Mouse (Mus musculus) lung, embryonic 16.5 days (tissue): ENCODE measurements around the gene Tulp4. TPM values are rescaled to one million over a fixed set of nuclear protein-coding genes. Genes with fewer than 3 reads are reported as not detected.
"Not testable (repeated sequence)": the region's sequence is repeated elsewhere in the genome, so short reads cannot be mapped to it uniquely, and the experiment has no call there.

Experiments used
- ATAC-seq: fragments of 200-750 bp; cut with Nextera tagmentation; 2 replicates; pipeline ENCODE4 v1.8.0; 2017; ENCODE audit warnings: low read depth, mild to moderate bottlenecking, moderate library complexity
- H3K27ac ChIP-seq: fragments of 300-500 bp; sonication (generic); 2 replicates; pipeline ENCODE4 v1.5.1; 2014; ENCODE audit warnings: mild to moderate bottlenecking, control low read depth, low read length
- H3K27me3 ChIP-seq: fragments of 300-500 bp; sonication (generic); 2 replicates; pipeline ENCODE4 v1.6.1; 2014; ENCODE audit warnings: low read depth, low read length, mixed read lengths; ENCODE audit not compliant: control insufficient read depth, insufficient read depth
- H3K36me3 ChIP-seq: fragments of 300-500 bp; sonication (generic); 2 replicates; pipeline ENCODE4 v1.6.1; 2014; ENCODE audit warnings: low read length; ENCODE audit not compliant: control insufficient read depth, insufficient read depth
- H3K4me1 ChIP-seq: fragments of 300-500 bp; sonication (generic); replicated peaks from 2 replicates; pipeline ENCODE4 v1.6.1; 2014; ENCODE audit warnings: low read length, mixed read lengths; ENCODE audit not compliant: control insufficient read depth, insufficient read depth
- H3K4me2 ChIP-seq: fragments of 300-500 bp; sonication (generic); 2 replicates; pipeline ENCODE4 v1.6.1; 2014; ENCODE audit warnings: low read depth, low read length, control low read depth
- H3K4me3 ChIP-seq: fragments of 300-500 bp; sonication (generic); 2 replicates; pipeline ENCODE4 v1.5.1; 2014; ENCODE audit warnings: mild to moderate bottlenecking, low read length, control low read depth
- H3K9ac ChIP-seq: fragments of 300-500 bp; sonication (generic); 2 replicates; pipeline ENCODE4 v1.6.1; 2014; ENCODE audit warnings: low read length, control low read depth
- H3K9me3 ChIP-seq: fragments of 300-500 bp; sonication (generic); 2 replicates; pipeline ENCODE4 v1.6.1; 2016; ENCODE audit warnings: low read length; ENCODE audit not compliant: control insufficient read depth
- WGBS: fragments of 180-500 bp; shearing (Covaris S2); extraction: QIAGEN DNeasy Blood & Tissue Kit; methylation state at CpG from one replicate; pipeline ENCODE4 v1.1.7; 2014; 5-methylcytosine and 5-hydroxymethylcytosine counted together
- microRNA-seq: library from miRNA; unstranded; fragments of <30 nt; microRNA quantifications from one replicate; pipeline ENCODE4, GENCODE M21; 2016
- polyA plus RNA-seq: library from polyadenylated mRNA; unstranded; fragments of >200 nt; fragmentation: Nextera tagmentation; extraction: Ambion mirVana; gene quantifications from 2 replicates; pipeline ENCODE4 v1.2.1, GENCODE M21; 2015

Gene Tulp4
- polyA plus RNA-seq, 1 experiment from 2014 or later = 56.0 TPM

DNA sequence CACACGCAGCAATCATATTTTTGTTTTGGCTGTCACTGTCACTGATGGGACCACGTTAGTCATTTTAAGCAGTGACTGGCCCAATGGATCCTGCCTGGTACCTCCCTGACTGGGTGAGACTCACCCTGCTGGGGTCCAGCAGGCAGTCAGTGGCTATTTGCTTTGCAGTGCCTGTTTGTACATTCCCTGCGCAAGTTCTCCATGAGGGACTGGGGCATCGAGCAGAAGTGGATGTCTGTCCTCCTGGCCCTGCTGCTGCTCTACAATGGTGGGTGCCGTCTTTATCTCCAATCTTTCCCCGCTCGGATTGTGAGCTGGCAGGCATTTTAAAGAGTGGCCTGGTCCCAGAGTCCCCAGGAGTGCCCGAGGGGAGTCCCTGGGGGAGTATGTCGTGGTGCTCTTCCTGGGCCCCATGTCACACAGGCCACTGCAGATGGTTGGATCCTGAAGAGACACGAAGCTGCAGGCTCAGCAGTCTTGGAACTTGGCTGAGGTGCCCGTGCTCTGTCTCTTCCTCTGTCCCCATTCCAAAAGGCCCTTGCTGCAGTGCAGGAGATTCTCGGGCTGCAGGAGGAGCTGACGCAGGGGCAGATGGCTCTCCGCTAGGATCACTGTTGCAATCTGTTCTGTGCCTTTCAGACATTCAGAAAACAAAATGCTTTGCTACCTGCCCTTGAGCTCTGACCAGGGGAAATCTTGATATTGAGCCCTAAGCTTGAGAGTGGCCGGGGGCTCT is 191.0 kb downstream of the Tulp4 start:
- not testable (repeated sequence) for H3K4me1 ChIP-seq, H3K27me3 ChIP-seq, H3K9ac ChIP-seq, ATAC-seq, H3K9me3 ChIP-seq, H3K4me3 ChIP-seq, H3K4me2 ChIP-seq, H3K36me3 ChIP-seq, H3K27ac ChIP-seq
- WGBS = 82% methylated on average over 9 of the region's 15 CpGs

DNA sequence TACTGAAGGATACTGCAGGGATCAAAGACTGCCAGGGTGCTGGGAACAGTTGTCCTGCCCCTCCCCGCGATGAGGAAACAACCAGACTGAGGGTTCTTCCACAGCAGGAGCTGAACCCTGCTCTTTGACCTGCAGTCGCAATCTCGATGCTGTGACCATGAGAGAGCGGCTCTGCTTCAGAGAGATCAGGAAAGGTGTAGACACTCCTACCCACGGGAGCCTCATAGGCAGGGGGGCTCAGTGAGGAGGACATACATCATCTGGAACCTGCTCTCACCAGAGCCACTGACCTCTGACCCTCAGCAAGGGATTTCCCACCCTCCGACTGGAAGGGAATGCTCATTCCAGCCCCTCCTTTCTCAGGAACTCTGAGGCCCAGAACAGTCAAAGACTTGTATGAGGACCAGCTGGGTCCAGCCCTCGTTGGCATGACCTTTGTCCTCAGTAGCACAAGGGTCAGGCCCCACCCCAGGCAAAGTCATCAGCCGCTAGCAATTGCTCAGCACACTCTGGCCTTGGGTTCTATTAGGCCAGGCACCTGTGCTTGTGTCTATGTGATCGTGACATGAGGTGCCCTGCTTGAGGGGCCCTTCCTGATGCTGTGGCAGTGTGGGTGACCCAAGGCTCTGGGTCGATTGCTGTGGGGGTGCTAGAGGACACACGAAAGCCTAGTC is 194.1 kb downstream of the Tulp4 start:
- not testable (repeated sequence) for H3K27ac ChIP-seq, ATAC-seq, H3K36me3 ChIP-seq, H3K4me2 ChIP-seq, H3K9ac ChIP-seq, H3K27me3 ChIP-seq, H3K4me3 ChIP-seq, H3K9me3 ChIP-seq, H3K4me1 ChIP-seq
- WGBS = 66% methylated on average over 5 of the region's 12 CpGs

Small RNA genes lying within 50 kb of the gene (microRNA-seq; reads per million reads assigned to microRNA genes)
- gene Gm22774 = not detected

Other genes with a start within 250 kb of the Tulp4 start
- 2.5 and 3.2 TPM in 2 replicates for gene Synj2, start 165.2 kb upstream of the Tulp4 start, polyA plus RNA-seq
- gene Serac1, start 26.7 kb upstream of the Tulp4 start, polyA plus RNA-seq = 4.4 TPM in 2 replicates
- 172 and 179 TPM in 2 replicates for gene Gtf2h5, start 26.7 kb upstream of the Tulp4 start, polyA plus RNA-seq
- 20.1 and 20.6 TPM in 2 replicates for gene Tmem181a, start 150.4 kb downstream of the Tulp4 start, polyA plus RNA-seq
- 17.4 and 18.4 TPM in 2 replicates for gene Dynlt1a, start 211.1 kb downstream of the Tulp4 start, polyA plus RNA-seq